Mouse (Mus musculus) cerebellum, adult 9-11 months (tissue): Measurements from ENCODE around the gene Ambra1.
A peak's percentile ranks its signal among the peaks of the same experiment; 100 is the strongest.

Experiments
- DNase-seq: peaks from one replicate; pipeline ENCODE4 v3.0.0; 2022

The Ambra1 gene

GRCm38 (mm10) chr2:91939303-91939935, 209.5 kb downstream of the Ambra1 start:
- DNase-seq, result no peak

DNA sequence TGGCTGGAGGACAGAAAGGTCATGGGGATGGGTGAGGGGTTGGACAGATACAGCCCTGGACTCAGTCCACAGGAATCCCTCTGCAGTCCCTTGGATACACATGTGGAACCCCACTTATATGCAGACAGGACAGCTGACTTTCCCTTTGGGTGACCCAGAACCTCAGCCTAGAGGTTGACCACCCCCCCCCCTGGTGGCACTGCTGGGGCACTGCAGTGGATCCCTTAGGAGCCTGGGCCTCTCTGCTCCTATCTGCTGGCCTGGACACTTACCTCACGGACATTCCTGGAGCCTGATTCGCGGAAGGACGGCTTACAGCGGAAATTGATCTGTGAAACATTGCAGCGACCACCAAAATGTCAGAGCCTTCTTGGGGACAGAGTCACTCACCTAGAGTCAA, 212.4 kb downstream of the Ambra1 start:
- no peak for DNase-seq

DNA sequence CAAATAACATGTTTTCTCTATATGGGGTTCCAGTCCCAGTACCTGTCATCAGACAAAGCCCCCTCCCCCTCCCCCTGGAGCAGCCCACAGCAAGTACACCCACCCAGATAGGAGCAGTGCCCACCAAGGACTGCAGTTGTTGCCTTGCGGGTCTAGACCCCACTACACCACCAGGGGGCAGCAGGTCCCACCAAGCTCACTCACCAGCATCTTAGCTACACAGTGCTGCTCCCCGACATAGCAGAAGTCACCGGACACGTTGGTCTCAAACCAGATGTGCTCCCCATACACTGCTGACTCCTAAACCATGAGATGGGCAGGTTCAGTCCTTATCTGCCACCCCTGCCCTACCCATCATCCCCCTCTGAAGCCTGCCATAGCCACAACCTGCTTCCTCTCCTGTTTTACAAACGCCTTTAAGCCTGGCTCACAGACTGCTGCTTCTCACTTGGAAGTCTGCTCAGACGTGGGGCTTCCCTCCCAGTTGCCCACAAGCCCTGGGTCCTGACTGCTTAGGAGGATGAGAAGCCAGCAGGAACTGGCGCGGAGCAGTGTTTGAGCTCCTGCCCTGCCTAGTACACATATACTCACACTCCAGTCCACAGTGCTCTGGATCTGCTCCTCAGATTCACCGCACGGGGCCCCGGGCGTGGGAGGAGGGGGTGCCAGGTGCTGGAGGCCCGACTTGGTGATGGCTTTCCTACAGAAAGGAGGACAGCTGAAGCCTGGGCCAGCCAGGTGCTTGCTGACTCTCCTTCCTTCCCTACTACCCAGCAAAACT, 214.4 kb downstream of the Ambra1 start:
- DNase-seq, result peak; percentile 85

DNA sequence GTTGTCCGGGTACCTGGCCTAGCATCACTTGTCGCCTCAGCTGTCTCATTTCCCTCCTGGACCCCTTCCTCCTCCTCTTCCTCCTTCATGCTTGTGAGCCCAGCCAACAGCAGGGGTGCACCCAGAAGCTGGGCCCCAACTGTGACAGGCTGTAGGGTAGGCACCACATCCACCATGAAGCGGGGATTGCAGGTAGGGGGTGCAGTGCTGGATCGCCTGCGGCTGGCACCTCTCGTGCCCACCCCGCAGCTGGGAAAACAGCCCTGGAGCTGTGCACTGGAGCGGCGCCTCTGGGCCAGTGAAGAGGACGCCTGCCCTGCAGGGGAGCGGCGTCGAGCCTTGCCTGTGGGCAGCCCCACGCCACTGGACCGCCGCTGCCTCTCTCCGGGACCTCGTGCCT, 215.5 kb downstream of the Ambra1 start, which contains the start of gene Gm9821:
Gene Gm9821, plus strand, starts transcription at position 221 of the 400 bp plus-strand sequence.
- peak; percentile 57 for DNase-seq

- peak; percentile 70 for DNase-seq
Observed at GRCm38 (mm10) chr2:91946836-91947235, 216.9 kb downstream of the Ambra1 start.

DNA sequence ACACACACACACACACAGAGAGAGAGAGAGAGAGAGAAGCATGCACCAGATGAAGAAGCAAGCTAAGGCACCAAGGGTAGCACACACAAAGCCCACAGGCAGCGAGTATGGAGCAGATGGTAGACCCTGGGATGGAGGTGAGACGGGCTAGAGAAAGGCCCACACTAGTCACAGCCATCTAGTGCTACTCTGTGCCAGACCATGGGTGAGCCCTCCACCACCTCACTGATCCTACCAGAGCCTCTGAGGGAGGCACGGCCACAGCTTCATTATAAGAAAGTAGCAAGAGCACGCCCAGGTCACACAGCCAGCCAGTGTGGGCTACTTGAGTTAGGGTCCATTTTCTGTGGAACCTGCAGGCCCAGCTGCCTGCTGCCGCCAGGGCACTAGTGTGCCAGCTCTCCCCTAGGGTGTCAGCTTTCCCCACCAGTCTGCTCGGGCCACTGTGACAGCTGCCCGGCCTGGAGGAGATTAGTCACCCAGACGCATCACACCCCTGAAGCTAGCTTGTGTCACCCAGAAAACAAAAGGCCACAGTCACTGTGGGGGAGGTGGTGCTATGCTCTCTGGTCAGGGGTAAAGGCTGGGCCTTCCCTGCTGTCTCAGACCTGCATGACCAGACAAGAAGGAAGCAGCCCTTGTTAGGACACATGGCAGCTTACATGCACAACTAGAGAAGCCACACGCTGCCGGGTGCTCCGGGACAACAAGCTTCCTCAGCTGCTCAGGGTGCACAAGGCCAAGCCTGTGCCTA, 217.6 kb downstream of the Ambra1 start:
- DNase-seq, result peak; percentile 79

GRCm38 (mm10) chr2:91948151-91948509, 218.2 kb downstream of the Ambra1 start:
- no peak for DNase-seq

GRCm38 (mm10) chr2:91948792-91949241, 218.9 kb downstream of the Ambra1 start:
- peak; percentile 74 for DNase-seq

DNA sequence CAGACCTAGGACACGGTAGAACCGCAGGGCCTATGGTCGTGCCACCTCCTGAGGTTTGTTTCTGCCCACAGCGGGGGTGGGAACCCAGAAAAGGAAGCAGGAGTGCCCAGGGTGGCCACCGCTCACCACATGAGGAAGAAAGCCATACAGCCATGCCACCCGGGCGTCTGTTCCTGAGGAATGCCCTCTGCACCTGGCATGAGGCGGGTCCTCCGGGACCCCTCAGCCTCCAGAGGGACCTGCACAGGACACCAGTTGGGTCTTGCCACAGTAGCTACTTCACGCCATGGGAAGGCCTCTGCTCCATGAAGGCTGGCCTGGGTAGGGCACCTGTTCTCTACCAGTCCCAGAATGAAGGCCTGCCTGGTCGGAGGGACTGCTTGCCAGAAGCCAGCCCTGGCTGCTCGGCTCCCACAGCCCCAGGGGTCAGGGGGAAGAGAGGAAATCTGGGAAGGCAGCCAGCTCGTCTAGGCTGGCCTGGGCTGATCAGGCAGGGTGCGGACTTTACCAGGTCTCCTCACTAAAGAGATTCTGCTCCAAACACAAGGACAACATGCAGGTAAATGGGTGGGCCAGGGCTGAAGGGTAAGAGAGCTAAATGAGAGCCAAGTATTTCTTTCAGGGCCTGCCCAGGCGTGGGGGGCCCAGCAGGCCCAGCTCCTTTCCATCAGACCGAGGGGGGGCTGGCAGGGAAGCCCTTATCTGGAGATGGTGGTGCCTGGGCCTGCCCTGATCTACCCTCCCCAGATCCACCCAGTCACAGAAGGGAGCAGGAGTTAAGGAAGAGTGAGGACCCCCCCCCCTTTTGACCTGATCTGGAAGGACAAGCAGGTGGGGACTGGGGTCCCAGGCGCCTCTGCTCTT, 219.7 kb downstream of the Ambra1 start:
- peak; percentile 90 for DNase-seq

DNA sequence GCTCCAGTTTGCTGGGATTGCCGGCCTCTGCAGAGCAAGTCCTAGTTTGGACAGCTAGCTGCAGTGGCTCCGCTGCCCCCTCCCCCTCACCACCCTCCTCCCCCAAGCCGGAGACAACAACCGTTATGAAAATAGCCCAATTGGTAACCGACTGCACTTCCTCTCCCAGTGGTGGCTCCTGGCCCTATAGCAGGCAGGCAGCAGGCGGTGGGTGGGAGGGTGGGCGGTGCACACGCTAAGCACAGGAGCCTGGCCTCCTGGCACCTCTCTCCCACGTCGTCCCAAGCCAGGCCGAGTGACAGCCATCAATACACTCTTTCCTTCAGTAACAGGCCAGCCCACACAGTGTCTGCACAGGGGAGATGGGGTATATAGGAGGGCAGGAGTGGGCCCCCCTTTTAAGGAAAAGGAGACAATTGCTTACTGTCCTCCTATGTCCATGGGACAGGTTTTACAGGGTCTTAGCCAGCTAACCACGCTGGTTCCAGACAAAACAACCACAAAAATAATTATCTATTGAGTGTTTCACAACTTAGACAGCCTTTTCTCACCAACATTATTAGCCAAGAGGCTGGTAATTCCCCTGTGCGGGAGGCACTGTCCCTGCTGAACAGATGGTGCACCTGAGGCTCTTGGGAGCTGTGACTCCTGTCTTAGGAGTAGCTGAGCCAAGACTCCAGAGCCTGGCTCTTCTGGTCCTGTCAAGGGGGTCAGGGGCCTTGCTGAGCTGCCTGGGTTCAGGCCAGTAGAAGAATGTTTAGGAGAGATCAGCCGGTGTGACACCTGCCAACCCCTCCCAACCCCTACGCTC, 220.5 kb downstream of the Ambra1 start:
- DNase-seq, result peak; percentile 93

DNA sequence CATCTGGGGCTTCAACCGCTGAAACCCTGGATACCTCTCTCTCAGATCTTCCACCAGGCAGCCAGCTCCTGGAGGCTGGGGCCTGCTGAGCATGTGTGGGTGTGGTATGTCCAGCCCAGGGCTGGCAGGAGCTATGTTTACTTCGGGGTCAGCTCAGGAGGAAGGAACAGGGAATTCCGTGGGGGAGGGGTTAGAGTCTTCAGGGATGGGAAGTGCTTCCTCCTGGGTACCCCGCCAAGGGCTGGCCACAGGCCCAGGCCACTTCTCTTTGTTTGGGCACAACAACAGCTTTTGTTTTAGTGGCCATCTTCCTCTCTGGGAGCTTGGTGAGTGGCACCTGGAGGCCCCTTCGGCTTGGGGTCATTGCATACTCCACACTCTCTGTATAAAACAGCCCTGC, 223.9 kb downstream of the Ambra1 start:
- DNase-seq, result peak; percentile 75

DNA sequence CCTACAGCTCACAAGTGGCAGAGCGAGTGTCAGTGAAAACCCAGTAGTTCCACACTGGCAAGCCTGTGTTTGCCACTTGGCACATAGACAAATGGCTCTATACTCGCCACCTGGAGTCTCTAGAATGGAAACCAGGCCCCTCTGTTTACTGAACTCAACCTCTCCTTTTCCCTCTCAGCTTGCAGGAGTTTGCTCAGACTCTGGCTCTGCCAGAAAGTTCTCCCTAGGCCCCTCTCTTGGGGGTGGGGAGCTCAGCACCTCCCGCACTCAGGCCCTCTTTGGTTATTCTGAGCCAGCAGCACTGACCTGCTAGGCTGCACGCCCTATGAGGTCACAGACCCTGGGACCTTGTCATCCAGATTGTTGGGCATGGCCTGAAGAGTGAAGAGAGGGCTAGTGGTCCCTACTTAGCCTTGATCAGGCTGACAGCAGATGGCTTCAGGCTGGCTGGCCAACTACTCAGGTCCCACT, 225.2 kb downstream of the Ambra1 start:
- peak; percentile 77 for DNase-seq

DNA sequence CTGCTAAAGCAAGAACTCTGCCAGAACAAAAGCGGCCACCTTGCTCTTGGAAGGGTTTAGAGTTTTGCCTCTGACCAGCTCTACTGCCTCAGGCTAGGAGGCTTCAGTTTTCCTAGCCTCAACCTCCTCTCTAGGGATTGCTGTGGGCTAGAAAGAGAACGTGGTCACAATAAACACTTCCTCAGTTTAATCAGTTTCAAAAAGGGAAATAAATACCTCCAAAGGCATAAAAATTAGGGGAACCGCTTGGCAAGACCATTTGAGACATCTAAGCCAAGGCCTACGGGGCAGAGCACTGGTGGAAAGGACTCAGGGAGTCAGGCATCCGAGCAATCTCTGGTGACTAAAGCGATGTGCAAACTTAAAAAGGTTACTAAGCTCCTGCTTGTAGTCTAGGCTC, 225.9 kb downstream of the Ambra1 start:
- DNase-seq, result no peak

- DNase-seq, result peak; percentile 77
Observed at GRCm38 (mm10) chr2:91957096-91957495, 227.2 kb downstream of the Ambra1 start.

DNA sequence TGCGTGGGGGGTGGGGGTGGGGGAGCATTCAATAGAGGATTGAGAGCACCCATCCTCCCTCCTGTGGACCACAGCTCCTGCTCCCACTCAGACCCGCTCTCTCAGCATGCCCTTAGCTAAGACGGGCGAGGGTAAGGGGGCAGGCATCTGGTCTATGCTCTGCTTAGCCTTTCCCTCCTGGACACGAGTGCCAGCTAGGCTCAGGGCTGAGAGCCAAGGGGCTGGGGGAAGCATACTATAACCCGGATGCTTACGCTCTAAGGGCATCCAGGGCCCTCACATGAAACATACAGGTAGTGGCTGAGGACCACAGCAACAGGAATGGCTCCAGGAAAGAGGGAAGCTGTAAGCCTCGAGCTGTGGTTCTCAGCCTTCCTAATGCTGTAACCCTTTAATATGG, 228.1 kb downstream of the Ambra1 start:
- DNase-seq, result peak; percentile 64

- DNase-seq, result peak; percentile 76
Observed at GRCm38 (mm10) chr2:91958701-91959457, 228.9 kb downstream of the Ambra1 start.

DNA sequence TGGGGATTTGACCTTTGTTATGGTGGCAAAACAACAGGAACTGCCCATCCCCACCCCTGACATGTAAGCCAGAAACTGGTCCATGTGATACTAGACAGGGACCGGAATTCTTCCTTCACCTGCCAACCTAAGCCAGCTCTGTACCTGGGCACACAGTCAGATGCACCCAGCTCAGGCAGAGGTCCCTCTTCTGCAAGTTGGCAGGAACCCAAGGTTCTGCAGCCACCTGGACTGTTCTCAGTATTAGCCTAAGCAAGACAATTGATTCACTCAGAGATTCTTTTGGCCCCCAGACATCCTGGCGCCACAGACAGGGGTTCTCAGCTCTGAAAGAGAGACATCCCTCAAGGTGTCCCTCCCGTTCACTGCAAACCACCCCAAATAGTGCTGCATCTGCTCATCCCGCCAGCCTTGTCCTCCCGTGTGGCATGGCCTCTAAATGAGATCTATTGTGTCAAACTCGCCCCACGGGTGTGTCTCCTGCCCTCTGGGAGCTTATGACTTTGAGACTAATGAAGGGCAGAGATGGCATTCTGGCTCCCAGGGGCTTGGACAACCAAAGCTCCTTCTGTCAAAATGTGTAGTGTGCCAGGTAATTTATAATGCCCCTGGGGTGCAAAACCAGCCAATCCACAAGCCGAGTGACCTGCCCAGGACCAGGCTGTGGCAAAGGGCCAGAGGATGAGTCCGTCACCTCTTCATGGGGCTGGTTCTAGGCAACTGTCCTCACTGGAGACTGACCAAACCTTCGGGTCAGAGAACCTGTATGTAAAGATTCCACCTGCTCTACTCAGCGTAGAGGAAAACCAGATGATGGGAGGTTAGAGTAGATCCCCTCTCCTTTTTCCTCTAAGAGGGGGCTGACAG, 229.8 kb downstream of the Ambra1 start:
- peak; percentile 93 for DNase-seq

DNA sequence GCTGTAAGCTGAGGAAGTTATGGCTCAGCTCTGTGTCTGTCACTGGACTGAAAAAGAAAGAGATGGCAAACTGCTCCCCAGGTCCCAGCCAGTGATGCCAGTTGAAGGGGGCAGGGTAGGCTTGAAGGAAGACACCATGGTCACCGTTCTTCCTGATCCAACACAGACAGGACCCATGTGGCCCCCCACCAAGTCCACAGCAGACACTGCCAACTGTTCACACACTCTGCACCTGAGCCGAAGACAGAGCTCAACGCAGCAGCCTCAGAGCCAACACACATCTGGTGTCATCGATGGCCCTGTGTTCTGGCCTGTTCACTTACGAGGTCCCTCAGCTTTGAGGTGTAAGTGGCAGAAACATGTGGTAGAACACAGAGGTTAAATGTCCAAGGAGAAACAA, 230.5 kb downstream of the Ambra1 start:
- peak; percentile 67 for DNase-seq

DNA sequence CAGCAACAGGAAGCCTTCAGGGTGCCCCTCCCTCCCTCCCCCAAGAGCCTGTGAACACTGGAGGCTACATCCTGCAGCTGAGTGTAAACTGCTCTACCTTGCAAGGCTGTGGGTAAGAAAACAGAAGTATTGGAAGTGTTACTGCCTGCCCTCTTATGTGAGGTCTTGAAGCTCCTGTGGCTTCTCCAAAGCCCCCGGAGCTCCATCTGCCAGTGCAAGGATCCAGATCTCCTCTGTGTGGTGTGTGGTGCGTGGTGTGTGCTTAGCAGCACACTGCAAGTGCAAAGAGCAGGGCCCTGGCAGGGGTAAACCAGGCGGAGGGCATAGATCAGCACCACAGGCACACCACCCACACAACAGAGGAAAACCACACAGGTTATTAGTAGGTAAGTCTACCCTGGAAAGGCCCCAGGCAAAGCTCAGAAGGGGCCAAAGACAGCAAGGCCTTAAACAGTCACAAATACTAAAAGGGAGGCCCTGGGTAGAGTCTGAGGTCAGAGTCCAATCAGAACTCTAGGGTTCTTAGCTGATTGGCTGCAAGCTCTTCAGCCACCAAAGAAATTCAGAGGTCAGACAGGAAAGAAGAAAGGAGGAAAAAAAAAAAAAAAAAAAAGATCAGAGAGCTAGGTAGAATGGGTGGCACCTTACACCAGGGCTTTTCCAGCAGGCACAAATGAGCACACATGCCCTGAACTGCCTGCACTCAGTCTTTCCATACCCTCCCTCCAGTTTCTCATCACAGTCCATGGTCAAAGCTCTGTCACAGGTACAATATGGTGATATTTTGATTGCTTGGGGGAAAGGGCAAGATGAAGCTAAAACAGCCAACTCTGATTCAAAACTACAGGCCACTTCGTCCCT, 232.2 kb downstream of the Ambra1 start:
- DNase-seq, result peak; percentile 58
